Mouse (Mus musculus): ENCODE data around the gene Fbxl16.

DNA sequence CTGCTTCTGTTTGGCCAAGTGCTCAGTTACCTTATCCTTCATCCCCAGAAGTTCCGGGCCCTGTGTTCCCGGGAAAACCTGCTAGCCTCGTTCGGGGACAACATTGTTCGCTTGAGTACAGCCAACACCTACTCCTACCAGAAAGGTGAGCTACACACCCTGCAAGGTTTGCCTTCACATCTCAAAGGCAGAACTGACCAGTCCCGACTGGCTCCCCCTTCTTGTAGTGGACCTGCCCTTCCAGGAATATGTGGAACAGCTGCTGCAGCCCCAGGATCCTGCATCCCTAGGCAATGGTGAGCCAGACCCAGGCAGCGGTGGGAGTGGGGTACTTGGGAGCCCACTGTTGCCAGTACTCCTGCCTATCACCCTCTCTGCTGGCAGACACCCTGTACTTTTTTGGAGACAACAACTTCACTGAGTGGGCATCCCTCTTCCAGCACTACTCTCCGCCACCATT lies 20.7 kb downstream of the Fbxl16 start:
- no peak for TF ChIP-seq CTCF (IDR thresholded peaks at IDR 0.05; ENCODE audit: low read depth, low read length)
- TF ChIP-seq POLR2AphosphoS5 (IDR thresholded peaks at IDR 0.05; ENCODE audit: insufficient replicate concordance, low read depth, low read length): no peak
- no peak for TF ChIP-seq GATA1 (IDR thresholded peaks at IDR 0.05; ENCODE audit: borderline replicate concordance, low read length)
- TF ChIP-seq TAL1 (conservative IDR thresholded peaks at IDR 0.05; ENCODE audit: low read depth, low read length): no peak
- TF ChIP-seq GATA2 (IDR thresholded peaks at IDR 0.05; ENCODE audit: borderline replicate concordance, low read depth, low read length): no peak
